Mouse (Mus musculus) heart, postnatal 0 days (tissue): ENCODE data around the gene Dcaf6.

ENCODE experiments used
- CTCF ChIP-seq: IDR thresholded peaks from 2 replicates; pipeline ENCODE4 v1.5.1; 2016; ENCODE audit warnings: antibody characterized with exemption, control low read depth, low read depth
- EP300 ChIP-seq: IDR thresholded peaks from 2 replicates; pipeline ENCODE4 v1.6.1; 2016; ENCODE audit warnings: antibody characterized with exemption, low read depth

DNA sequence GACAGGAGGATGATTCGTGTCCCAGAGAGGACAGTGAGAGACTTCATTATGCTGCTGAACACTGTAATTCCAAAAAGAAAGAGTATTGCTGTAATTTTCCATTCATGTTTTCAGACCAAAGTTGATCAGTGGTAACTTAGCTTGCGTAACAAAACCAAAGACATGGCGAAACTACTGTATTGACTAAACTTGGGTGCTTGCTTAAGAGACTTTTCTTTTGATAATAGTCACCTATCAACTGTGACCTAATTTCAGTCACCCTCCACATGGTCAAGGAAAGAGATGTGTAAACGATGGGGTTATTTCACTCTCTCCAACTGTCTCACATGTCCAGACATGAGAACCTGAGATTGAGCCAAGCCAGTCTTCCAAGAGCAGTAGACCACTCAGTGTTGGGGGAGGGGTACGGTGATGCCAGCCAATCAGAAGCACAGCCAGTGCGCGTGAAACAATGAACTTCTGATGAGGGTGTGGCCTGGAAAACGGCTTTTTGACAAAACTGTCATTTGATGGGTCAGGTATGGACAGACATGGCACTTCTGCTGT lies 24.5 kb upstream of the Dcaf6 start, which contains the start of gene Adcy10:
- TF ChIP-seq CTCF (no peak), EP300 (no peak)
